8 mouse cellular contexts compared by ENCODE assay signal in genomic region chr17:29008326-29008650, GRCm38 (mm10). TPM values are rescaled to one million over a fixed set of nuclear protein-coding genes. Genes with fewer than 3 reads are reported as not detected.
A peak's percentile ranks its signal among the peaks of the same experiment; 100 is the strongest.
DNase-seq lines count a peak whose midpoint lies in the region; ATAC-seq and TF ChIP-seq lines count a peak whose summit lies in the region.

No protein-coding gene starts in this region.

- TF ChIP-seq POLR2A in testis, adult 2 months (IDR thresholded peaks at IDR 0.05; ENCODE audit: control insufficient read depth, low read depth, low read length) = no peak

- 24% methylated on average over 8 of the region's 8 CpGs for WGBS in liver, embryonic 12.5 days (ENCODE audit: insufficient replicate concordance)

- no peak for DNase-seq in testis, postnatal 10 days (ENCODE audit: low spot score)
- DNase-seq in layer of hippocampus, adult 9-10 months (ENCODE audit: low spot score) = no peak
- no peak for DNase-seq in gastrocnemius, postnatal 10 days

- H3K9me3 ChIP-seq in erythroblast, embryonic 14.5 days (ENCODE audit: control insufficient read depth, low read length) = no peaks in the 10 kb centered on the region
- no peaks in the 10 kb centered on the region for H3K9me3 ChIP-seq in liver, embryonic 12.5 days (replicated peaks)

- ATAC-seq in erythroblast, adult 5-6 weeks (replicated peaks; ENCODE audit: low FRiP score, poor library complexity, severe bottlenecking) = no peak
- no peak for ATAC-seq in liver, embryonic 12.5 days
- no peak for ATAC-seq in activated CD4-positive, CD25-positive, alpha-beta regulatory T cell, adult 4 months

- H3K27ac ChIP-seq in testis, adult 2 months (ENCODE audit: control insufficient read depth, insufficient read depth, low read depth, low read length) = peak overlapping the region; percentile 84
- peak overlapping the region; percentile 88 for H3K27ac ChIP-seq in liver, embryonic 12.5 days

- peak overlapping the region; percentile 94 for H3K9ac ChIP-seq in liver, embryonic 12.5 days

- TF ChIP-seq CTCF in testis, adult 2 months (IDR thresholded peaks at IDR 0.05; ENCODE audit: control insufficient read depth, insufficient read depth, insufficient replicate concordance, low read depth, low read length) = no peak

- H3K36me3 ChIP-seq in erythroblast, embryonic 14.5 days (ENCODE audit: control insufficient read depth) = peaks cover 8% of the 10 kb centered on the region
- H3K36me3 ChIP-seq in testis, adult 2 months (ENCODE audit: control insufficient read depth, insufficient read depth, low read length) = no peaks in the 10 kb centered on the region
- H3K36me3 ChIP-seq in liver, embryonic 12.5 days = 0 out of 2 replicates have a peak, but pooled peaks cover 10% of the 10 kb centered on the region

- H3K4me3 ChIP-seq in erythroblast, embryonic 14.5 days (replicated peaks) = peak overlapping the region; percentile 89
- H3K4me3 ChIP-seq in testis, adult 2 months (ENCODE audit: control insufficient read depth, low read depth, low read length) = peak overlapping the region; percentile 88
- peak overlapping the region; percentile 88 for H3K4me3 ChIP-seq in liver, embryonic 12.5 days

- peaks cover 40% of the 10 kb centered on the region for H3K4me1 ChIP-seq in erythroblast, embryonic 14.5 days (ENCODE audit: control insufficient read depth)
- peaks cover 3% of the 10 kb centered on the region; the same call in 1 of the 2 replicates for H3K4me1 ChIP-seq in testis, adult 2 months (ENCODE audit: control insufficient read depth, insufficient read depth, low read length)
- H3K4me1 ChIP-seq in liver, embryonic 12.5 days = peaks cover 42% of the 10 kb centered on the region

- H3K4me2 ChIP-seq in liver, embryonic 12.5 days = peak overlapping the region; percentile 90

- no peaks in the 10 kb centered on the region for H3K27me3 ChIP-seq in erythroblast, embryonic 14.5 days (ENCODE audit: control insufficient read depth)
- H3K27me3 ChIP-seq in testis, adult 2 months (ENCODE audit: control insufficient read depth, insufficient read depth, low read length) = no peaks in the 10 kb centered on the region
- H3K27me3 ChIP-seq in liver, embryonic 12.5 days (replicated peaks) = no peaks in the 10 kb centered on the region

RNA-seq across cellular contexts. Expression of gene Stk38, which starts 0.5 kb away (rescaled TPM):
- 4.2 and 4.4 TPM in 2 replicates for polyA plus RNA-seq in erythroblast, embryonic 14.5 days (2012)
- total RNA-seq in erythroblast, adult 5-6 weeks (2015; ENCODE audit: low replicate concordance) = 34.9 and 93.6 TPM in 2 replicates
- 47.2 and 57.4 TPM in 2 replicates for total RNA-seq in erythroblast, adult 5-6 weeks (2017; ENCODE audit: low replicate concordance)
- 33.9 and 43.7 TPM in 2 replicates for polyA plus RNA-seq in testis, adult 2 months (2012; rRNA removed)
- polyA plus RNA-seq in liver, embryonic 12.5 days (2016; fragmentation: Nextera tagmentation; extraction: Ambion mirVana) = 56.7 and 58.2 TPM in 2 replicates
- 100 to 1,000 TPM; 196 to 222 TPM for polyA plus RNA-seq in activated CD4-positive, CD25-positive, alpha-beta regulatory T cell, adult 4 months (2017; shearing (Covaris generic))
- total RNA-seq in gastrocnemius, postnatal 10 days (2021) = 10 to 100 TPM; 34.4 to 45.0 TPM

RNA-seq across cellular contexts. Expression of gene Srsf3, which starts 24.1 kb away (rescaled TPM):
- 3.2 and 16.8 TPM in 2 replicates for polyA plus RNA-seq in erythroblast, embryonic 14.5 days (2012)
- total RNA-seq in erythroblast, adult 5-6 weeks (2015; ENCODE audit: low replicate concordance) = 154 and 174 TPM in 2 replicates
- 208 and 211 TPM in 2 replicates for total RNA-seq in erythroblast, adult 5-6 weeks (2017; ENCODE audit: low replicate concordance)
- 75.4 and 83.4 TPM in 2 replicates for polyA plus RNA-seq in testis, adult 2 months (2012; rRNA removed)
- 372 and 377 TPM in 2 replicates for polyA plus RNA-seq in liver, embryonic 12.5 days (2016; fragmentation: Nextera tagmentation; extraction: Ambion mirVana)
- 100 to 1,000 TPM; 265 to 364 TPM for polyA plus RNA-seq in activated CD4-positive, CD25-positive, alpha-beta regulatory T cell, adult 4 months (2017; shearing (Covaris generic))
- 10 to 100 TPM; 91.3 to 94.2 TPM for total RNA-seq in gastrocnemius, postnatal 10 days (2021)

RNA-seq across cellular contexts. Expression of gene Kctd20, which starts 56.5 kb away (rescaled TPM):
- polyA plus RNA-seq in erythroblast, embryonic 14.5 days (2012) = 11.3 and 19.7 TPM in 2 replicates
- total RNA-seq in erythroblast, adult 5-6 weeks (2015; ENCODE audit: low replicate concordance) = 81.7 and 150 TPM in 2 replicates
- 178 and 221 TPM in 2 replicates for total RNA-seq in erythroblast, adult 5-6 weeks (2017; ENCODE audit: low replicate concordance)
- polyA plus RNA-seq in testis, adult 2 months (2012; rRNA removed) = 34.2 and 34.6 TPM in 2 replicates
- polyA plus RNA-seq in liver, embryonic 12.5 days (2016; fragmentation: Nextera tagmentation; extraction: Ambion mirVana) = 87.0 and 92.4 TPM in 2 replicates
- 10 to 100 TPM; 32.0 to 47.5 TPM for polyA plus RNA-seq in activated CD4-positive, CD25-positive, alpha-beta regulatory T cell, adult 4 months (2017; shearing (Covaris generic))
- 10 to 100 TPM; 35.9 to 42.8 TPM for total RNA-seq in gastrocnemius, postnatal 10 days (2021)
